Mouse (Mus musculus) ovary, adult 18-20 months (tissue): ENCODE measurements around the gene Prickle2.

Experiments used
- DNase-seq: peaks from one replicate; pipeline ENCODE4 v3.0.0; 2022; ENCODE audit warnings: low spot score, mixed read lengths

The Prickle2 gene

DNA sequence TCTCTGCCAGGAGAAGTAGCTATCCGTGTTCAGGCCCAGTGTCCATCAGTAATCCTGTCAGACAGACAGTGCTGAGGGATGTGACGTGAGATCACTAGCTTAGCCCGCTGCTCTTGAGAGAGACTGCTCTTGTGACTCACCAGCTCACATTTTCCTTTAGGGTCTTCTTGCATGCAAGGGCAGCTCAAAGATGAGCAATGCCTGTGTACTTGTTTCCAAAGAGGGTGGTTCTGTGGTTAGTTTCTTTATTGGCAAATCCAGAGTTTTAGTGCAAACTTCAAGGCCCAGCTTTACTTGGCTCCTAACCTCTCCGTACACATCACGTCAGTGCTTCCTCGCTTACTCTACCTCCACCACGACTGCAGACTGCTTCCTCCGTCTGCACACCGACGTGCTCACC is 324.9 kb downstream of the Prickle2 start:
- DNase-seq: no peak

DNA sequence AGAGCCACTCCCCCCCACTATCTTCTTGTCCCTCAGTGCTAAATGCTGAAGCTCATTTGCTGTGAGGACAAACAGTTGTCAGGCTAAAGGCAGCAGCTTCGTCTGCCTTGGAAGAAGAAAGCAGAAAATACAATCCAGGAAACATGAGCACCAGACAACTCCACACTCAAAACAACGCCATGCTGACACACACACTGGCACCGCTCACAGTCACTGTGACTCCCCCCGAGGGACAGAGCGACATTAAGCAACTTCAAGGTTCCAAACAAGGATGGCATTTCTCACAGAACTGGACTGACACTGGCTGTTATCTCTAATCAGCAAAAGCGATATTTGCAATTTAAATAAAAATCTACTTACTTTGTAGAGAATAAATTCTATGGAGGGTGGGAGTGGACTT is 331.1 kb downstream of the Prickle2 start:
- no peak for DNase-seq

DNA sequence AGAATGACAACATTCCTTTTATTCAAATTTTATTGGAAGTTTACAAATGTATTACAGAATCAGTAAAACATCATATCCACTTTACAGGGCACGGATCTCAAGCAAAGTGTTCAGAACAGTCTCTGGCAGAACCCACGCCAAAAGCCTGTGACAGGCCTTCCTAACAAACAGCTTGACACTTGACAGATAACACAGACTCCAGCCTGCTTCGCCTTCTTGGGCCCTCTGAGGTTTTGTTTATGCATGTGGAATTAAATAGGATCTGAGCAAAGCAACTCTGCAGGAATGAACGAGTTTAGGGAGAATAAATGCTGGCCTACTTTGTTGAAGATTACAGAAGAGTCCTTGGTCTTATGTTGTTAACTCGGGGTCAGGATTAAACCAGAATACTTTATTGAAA is 335.1 kb downstream of the Prickle2 start:
- DNase-seq: no peak

GRCm38 (mm10) chr6:92347278-92348028 is 358.5 kb downstream of the Prickle2 start:
- no peak for DNase-seq

DNA sequence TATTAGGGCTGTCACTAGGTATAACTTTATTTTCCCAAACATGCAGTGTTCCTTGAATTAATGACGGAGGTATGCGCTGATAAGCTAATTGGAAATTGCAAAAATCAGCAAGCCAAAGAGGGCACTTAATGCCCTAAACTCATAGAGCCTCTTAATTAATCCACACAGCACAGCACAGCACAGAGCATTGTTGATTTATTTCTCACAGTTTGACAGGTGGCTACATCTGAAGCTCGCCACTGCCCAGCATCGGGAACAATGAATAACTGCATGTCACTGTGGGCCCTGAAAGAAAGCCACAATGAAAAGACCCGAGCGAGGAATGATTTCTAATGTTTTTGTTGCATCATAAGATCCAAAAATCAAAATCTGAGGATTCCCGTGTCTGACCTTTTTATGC is 359.2 kb downstream of the Prickle2 start:
- no peak for DNase-seq

- no peak for DNase-seq
Observed at GRCm38 (mm10) chr6:92345151-92345550, 360.8 kb downstream of the Prickle2 start.

DNA sequence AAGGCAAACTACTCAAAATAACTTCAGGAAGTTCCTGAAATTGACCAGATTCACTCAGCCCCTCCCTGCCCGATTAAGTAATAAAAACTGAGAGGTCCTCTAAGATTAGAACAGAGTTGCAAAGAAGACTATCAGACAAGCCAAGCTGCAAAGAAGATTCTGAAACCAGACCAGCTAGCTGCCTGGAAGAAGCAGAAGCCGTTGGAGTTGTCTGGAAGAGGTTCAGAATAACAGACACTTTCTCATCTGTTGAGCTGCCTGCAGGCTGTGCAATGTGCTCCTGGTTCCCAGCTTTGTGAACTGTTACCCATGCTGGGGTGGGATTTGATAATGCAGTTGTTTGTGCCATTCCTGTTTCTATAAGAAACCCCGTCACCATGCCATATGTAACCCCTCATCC is 361.4 kb downstream of the Prickle2 start:
- no peak for DNase-seq
